Mouse (Mus musculus) right cerebral cortex, postnatal 4 days (tissue): ENCODE data around the gene Max.
A peak's percentile ranks its signal among the peaks of the same experiment; 100 is the strongest.

Experiments used
- DNase-seq: peaks from one replicate; pipeline ENCODE4 v3.0.0-alpha.2; 2022

The Max gene

DNA sequence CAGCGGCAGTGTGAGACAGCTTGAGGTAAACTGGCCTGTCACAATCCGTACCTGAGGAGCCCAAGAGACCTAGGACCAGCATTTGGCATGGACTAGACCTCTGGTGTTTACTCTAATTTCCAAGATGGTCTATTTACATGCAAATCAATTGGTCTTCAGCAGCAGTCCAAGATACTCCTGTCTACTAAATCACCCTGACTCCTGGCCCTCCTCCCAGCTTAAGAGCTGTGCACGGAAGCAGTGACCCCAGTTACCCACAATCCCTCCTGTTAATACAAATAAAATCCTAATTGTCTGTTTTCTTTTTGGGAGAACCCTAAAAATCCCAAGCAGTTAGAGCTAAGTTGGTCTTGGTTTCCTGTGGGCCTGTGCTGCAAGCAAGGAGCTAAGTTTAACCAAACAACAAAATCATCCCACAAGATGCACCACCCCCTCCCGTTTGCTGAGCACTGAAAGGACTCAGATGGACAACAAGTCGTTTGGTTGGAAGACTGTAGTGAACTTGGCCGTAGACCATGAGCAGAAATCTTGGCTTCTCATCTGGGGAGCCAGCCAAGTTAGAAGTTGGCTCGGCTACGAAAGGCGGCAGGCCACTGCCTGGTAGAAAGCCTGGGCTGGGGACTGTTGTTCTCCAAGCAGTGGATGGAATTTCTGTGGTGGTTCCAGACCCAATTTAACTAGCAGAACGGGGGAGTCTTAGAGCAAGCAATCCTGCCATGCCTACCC is 7.1 kb downstream of the Max start:
- peak; percentile 46 for DNase-seq

DNA sequence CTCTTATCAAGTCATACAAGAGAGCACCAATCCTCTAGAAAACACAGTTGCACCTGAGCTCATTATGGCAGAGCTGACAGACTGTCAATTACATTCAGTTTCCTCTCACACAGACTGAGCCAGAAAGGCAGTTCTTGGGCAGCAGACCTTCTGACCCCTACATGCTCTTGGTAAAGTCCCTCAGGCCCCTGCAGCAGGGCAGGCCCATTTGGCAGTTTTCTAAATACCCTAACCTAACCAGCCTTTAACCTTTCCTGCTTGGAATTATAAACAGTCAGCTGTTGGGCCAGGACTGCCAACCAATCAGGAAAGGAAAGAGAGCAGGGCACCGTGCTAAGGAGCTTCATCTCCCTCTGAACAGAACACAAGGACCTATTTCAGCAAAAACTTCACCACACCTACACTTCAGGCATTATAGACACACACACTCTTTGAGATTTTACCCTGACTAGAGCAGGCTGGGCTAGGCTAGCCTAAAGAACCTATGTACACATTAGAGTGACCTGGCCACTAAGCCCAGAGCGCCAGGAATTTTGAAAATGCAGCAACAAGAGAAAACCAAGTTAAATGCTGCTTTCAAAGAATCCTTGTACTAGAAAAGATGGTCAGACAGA is 8.1 kb downstream of the Max start:
- no peak for DNase-seq

DNA sequence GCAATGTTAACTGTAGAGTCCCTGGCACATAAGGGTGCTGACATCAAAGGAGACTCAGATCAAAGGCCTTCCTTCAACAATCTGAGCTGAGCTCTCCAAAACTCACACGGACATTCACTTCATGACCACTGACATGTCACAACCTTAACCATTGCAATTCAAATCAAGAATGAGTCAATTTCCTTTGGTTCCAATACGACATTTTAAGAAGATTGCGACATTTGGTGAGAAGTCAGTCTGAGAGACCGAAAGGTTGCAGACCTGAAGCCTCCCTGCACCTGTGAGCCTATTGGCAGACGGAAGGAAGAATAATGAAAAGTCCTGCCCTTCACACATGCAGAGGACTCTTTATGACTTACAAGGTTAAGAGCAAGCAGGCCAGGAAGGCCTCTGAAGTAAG is 11.7 kb downstream of the Max start:
- DNase-seq, result no peak

DNA sequence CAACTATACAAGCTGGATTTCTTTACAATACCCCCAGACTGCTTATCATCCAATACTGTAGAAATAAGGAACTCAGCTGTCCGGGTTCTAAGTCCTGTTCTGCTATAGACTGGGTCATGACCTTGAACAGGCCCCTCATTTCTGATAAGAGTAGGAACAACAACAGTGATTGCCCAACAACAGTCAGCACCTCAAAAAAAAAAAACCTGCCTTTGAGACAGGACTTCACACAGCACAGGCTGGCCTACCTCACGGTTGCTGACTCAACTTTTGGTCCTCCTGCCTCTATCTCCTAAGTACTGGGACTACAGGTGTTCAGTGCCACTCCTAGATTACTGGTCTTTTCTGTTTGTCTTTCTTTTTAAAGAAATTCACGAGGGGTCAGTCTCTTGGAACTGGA is 13.2 kb downstream of the Max start:
- no peak for DNase-seq

DNA sequence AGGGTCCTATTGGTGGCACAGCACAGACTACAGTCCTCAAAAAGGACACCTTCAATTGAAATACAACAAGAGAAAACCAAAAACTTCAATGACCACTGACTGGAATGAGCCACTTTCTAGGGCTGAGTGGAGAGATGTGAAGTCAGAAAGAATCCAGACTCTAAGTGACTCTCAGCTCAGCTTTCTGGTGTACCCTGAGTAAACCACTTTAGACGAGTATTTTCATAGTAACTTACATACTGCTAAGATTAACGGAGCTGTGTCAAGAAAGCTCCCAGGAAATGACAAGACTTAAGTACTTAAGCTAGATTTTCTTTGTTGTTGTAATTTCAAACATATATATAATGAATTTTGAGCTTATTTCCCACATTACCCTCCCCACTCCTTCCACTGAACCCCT is 13.8 kb downstream of the Max start:
- no peak for DNase-seq

DNA sequence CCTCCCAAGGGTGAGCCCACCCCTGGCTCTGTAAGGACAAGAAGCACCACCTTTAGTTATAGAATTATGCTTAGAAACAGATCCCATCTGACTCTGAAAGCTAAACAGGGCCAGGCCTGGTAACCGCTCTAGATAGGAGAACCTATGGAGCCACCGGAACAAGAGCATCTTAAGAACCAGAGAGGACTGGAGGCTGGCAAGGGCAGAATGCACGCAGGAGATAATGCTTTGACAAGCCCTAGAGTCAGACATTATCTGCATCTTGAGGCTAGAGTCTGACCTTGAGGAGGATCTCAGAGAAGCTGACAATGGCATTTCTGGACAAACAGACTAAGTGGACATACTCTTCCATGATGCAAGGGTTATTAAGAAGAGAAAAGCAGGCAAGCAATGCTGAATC is 14.5 kb downstream of the Max start:
- DNase-seq, result no peak

DNA sequence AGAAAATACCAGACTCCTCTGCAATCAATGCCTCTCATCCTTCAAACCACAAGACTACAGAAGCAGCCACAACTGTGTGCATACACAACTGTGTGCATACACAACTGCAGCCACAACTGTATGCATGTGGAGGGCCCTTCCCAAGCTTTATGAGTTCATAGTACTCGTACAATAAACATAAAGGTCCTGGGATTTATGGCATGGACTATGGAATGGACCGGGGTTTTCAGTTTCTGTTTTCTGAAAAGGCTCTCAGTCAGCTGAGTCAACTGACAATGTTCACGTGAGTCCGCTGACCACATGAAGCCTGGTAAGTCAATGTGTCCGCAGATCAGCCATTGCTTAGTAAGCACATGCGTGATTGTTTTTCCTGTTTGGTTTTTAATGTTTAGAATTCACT is 18.5 kb downstream of the Max start:
- no peak for DNase-seq

DNA sequence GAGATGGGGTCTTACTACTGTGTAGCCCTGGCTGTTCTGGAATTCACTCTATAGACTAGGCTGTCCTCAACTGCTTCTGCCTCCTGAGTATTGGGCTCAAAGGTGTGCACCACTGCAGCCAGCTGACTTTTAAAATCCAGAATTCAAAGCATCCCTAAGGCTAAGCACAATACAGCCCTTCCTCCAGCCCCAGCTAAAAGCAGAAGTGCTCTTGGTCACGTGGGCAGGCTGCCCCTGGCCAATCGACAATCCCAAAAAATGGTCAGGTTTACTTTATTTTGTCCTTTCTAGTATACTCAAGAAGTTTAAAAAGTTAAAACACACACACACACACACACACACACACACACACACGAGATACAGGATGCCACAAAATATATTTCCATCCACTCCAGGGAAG is 19.0 kb downstream of the Max start:
- DNase-seq, result no peak

DNA sequence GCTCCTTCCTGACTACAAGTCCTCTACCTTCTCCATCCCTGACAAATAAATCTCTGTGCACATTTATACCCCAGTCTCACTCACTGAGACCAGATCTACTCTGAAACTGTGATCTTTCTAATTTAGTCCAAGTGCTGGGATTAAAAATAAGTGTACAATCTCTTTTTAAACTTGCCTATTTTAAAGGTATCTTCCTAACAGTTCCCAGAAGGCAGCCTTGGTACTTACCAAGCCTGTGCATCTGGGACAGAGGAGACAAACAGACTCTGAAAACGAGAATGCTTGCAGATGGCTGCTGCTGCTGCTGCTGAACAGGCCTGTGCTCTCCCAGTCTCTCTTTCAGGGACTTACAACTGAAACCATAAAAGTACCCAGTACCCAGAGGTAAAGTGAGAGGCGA is 19.5 kb downstream of the Max start:
- no peak for DNase-seq

DNA sequence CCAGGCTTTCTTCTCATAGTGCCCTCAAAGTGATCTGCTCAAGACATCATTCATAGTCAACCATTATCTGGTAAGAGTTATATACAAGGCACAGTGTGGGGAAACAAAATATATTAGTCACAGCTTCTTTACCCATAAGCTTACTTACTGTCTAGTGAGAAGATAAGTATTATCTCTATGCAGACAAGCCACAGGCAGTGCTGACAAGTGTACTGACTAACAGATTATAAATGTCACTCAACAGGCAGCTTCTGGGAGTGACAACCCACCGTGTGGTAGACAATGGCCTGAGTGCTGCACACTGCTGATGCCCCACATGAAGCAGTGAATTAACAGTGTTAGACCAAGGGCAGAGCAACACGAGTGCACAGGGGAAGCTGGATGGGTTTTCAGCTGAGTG is 20.5 kb downstream of the Max start:
- DNase-seq, result no peak

DNA sequence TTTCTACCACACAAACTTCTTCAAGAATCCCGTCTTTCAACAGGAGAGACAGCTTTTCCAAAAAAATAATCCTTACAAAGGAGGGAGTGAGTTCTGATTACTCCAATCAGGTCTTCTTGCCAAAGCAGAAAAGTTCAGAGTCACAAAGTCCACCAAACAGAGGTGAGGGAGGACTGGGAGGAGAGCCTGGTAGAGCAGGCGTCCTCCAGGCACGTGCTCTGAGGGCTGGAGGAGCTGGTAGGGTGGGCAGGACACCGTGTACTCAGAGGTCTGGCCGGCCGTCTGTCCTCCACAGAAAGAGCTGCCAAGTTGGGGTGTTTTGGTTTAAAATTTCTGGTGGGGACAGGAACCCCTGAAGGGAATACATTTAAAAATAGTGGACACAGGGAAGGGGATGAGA is 24.0 kb downstream of the Max start:
- DNase-seq, result no peak

DNA sequence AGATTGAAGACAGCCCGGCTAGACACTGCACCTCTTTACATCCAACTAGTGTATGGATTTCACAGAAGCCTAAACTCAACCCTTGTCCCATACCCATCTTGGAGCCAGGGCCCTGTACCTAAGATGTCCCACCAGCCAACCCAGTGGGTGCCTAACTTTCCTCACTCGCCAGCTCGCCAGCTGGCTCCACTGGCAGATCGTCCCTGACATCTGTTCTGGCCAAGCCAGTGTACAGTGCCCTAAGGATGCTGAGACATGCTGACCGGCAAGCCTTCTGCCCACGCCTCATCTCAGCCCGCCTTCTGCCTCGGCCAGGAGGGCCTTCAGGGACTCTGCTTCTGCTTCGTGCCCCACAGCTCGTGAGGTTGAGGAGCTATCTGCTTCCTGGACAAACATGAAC is 25.8 kb downstream of the Max start:
- no peak for DNase-seq

DNA sequence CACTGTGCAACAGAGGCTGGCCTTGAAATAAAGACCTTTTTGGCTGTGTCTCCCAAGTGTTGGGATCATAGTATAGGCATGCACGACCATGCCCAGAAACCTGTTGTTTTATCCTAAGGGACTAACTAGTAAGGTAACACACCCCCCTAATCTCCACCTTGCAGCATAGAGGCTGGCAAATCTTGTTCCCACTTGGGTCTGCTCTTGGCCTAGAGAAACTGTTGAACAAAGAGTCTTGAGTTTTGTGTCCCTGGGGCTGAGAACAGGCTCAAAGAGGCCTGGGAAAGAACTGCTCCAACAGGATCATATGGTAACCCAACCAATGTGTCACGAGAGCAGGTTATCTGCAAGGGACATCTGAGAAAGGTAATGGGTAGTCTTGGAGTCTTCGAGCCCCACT is 27.6 kb downstream of the Max start:
- no peak for DNase-seq

DNA sequence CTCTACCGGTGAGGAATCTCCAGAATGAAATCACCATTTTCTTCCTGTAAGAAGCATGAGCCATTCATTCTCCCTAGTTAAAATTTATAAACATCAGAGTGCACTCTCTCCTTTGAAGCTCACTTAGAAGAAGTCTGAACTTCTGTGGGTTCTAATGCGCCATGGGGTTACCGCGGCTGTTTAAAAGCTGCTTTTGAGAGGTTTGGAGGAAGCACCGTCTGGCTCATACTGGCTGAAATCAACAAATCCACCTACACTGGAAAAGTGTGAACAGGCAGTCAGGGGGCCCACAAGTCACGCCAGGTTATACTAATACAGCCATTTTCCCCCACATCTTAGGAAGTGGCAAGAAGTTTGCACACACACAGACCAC is 29.3 kb downstream of the Max start:
- no peak for DNase-seq

DNA sequence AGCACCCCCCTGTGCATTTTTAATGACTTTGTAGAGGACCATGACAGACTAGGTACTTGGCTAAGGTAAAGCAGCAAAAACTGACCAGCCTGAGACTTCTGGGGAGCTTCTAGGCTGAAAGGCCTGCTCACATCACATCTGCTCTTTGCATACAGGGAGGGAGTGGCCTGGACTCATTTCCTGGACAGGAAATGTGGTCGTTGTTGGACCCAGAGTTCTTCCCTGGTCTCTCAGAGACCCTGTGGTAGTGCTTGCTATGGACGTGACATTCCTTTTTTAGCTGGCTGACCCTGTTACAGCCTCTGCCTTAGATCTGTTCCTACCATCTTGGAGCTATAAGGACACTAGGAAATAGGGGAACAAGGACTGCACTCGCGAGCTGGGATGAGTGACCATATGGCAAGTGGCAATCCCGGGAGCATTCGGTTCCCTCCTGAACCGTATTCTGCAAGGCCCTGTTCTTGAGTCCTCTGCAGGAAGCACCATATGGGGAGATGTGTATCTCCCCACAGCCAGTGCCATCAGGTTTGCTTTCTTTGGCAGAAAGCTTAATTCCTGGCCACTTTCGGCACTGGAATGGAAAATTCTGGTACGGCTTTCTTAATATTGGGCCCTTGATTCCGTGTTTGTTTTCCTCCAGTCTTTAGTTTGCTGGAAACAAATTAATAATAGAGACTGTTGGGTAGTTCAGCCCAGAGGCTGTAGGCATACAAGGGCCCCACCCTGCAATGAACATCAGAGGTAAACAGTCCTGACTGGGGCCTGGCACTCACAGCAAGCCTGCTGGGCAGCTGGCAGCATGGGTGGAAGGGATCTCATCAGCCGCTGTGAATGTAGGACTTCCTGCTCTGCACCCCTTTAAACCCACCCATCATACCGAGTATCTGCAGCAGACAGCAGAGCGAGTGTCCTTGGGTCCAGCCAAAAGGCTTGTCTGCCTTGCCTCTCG is 30.0 kb downstream of the Max start:
- DNase-seq, result no peak

DNA sequence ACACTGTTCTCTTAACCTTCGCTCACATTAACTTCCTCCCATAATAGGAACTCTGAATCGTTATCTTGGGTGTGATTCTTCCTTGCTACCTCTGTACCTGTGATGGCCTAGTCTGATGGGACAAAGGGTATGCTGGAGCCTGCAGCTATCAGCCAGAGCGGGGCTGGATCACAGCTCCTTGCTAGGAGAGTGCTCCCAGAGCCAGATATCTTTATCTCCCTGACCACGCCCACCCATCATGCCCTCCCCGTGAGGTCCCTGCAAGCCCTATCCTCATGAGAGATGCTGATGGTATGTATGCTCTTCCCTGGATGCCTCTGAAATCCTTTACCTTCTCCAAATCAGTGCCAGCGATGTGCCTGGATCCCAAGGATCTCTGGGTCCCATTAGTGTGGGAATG is 31.8 kb downstream of the Max start:
- no peak for DNase-seq

DNA sequence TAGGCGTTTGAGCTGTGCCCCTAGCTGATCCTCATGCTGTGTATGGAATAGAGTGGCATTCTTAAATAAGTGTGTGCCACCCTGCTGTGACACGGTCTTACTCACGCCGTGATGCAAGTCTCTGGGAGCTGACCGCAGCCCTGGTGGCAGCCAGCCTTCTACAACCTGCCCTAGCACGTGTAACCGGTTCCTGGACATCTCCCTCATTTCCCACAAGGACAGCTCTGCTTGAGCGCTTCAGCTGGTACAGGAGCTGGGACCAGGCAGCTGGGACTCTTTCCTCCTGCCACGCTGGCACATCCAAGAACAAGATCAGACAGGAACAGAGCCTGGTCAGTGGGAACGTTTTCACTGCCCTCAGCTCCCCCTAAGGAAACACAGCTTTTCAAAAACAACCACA is 34.5 kb downstream of the Max start:
- no peak for DNase-seq

DNA sequence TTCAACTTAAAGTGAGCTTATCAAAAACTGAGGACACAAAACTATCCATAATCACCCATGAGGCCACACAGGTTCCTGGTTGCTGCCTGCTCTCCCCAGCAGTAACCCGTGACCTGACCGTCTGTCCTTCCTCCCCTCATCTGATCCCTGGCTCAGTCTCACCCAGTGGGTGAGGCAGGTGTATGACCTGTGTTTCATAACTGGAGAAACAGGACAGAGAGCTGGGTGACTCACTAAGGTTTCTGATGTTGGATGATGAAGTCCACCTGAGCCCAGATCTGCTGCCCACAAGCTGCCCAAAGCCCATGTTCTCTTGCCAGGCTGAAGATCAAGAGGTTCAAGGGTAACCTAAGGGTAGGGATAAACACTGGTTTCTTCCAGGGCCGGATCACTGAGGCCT is 35.0 kb downstream of the Max start:
- no peak for DNase-seq

DNA sequence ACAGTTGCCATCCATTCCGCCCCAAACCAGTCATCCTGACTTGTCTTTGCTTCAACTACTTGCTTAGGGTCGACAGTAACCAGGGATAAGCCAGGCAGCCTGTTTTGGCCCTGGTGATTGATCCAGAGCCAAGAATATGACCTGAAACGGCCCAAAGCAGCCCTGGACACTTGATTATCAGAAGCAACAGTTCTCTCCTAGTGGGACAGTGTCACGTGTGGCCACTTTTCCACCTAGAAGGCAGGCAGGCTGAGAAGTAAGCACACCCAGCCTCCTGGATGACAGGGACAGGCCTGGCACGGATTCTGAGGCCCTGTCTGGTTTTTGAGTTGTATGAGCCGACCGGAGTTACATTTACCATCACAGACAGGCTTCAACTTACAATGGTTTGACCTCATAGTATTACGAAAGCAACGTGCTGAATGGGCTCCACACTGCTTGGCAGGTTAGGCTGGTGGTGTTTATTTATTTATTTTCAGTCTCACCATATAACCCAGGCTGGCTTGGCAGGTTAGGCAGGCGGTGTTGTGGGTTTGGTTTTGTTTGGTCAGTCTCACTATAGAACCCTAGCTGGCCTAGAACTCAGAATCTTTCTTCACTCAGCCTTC is 35.6 kb downstream of the Max start:
- no peak for DNase-seq

DNA sequence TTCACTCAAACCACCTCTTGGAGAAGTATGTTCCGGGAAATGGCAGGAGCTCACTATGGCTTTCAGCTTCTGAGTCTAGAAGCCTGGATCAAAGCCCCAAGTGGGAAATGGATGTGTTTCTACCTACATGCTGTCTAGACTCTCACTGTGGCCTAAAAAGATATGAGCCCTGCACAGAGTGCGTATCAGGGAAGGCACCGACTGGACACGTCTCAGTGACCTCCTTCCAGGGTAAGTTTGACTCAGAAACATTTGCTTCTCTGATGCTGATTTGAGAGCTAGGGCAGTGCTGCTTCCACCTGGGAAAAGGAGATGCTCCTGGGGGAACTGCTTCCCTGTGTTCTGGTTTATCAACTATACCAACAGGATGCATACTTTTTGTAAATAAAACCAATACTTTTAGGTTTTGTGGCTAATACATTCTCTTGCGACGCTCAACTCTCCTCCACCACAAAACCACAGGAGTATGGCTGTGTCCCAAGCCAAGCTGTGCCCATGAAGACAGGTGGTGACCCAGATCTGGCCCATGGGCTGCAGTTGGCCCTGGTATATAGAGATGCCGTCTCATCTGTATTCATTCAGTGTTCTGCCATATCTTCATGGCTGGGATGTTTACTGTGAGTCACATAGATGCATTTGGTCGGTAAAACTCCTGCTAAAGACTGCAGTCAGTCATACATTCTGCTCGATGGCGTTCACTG is 36.9 kb downstream of the Max start:
- DNase-seq, result no peak

DNA sequence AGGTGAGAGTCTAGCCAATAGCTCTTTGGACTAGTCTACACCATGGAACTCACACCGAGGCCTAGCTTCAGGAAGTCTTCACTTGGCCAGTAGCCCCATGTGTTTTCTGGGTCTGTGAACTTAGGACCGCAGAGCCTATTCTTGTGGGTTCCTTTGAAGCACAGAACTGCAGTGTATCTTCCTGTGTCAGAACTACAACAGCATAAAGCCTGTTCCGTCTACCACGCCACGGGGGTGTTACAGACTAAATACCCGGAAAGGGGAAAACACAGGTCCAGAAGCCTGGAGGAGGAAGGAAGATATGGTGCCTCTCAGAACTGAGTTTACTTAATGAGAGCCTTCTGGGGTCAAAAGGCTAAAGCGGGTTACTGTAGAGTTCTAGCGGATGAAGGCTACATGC is 38.9 kb downstream of the Max start:
- no peak for DNase-seq

DNA sequence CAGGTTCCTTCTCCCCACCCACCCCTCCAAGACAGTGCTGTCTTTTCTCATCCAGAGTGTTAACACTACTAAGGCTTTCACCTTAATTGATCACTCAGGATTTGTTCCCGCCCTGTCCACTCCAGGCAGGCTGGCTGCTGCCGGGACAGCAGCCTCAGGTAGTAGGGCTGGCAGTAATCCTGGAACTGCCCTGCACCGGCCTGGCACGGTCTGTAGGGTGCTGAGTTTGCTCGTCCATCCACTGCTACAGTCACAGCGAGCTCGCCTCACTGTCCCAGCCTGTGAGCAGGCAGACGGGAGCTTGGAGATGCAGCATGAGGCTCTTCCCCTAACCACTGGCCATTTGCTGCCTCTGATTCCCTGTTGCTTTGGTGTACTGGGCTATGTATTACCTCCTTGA is 41.0 kb downstream of the Max start:
- no peak for DNase-seq

DNA sequence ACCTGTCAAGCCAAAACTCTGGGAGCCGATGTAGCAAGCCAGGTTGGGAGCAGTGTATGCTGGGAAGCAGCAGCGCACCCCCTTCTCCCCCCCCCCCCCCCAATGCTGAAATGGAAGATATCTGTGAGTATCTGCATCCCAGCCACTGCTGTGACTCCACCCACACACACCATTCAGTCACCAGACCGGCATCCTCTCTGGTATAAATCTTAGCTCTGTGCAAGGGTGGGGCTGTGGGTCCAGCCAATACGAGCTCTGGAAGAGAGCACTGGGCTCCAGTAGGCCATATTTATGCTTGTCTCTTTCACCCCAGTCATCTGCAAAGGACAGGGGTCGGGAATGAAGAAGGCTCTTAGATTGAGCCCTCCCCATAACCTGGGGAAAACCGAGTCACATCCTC is 41.6 kb downstream of the Max start:
- no peak for DNase-seq
